ENCODE assay signal across 22 mouse cellular contexts in the genomic region with DNA sequence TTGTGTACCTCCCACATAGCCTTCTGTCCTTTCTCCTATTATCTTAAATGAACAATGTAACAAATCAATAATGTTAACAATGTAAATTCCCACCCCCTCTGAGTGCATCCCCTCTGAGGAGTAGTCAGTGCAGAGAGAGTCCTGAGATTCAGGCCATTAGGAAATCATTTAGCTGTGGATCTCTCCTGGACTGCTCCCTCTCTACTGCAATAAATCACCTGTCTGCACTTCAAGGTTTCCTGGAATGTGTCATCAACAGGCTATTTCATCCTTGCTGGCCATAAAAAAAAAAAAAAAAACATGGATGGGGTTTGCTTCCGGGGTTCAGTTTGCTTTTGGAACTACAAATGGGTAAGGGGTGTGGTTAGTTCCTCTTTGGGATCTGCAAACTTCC.
DNase-seq lines count a peak whose midpoint lies in the region; ATAC-seq and TF ChIP-seq lines count a peak whose summit lies in the region.
"Had no signal": no experiment of that assay in that cellular context is flagged by ENCODE, and none has a peak within 500 bp of the region (broad histone marks: within the 10 kb centered on the region; RNA-seq: fewer than 3 reads in every experiment).

No protein-coding gene starts in this region.

- 0 out of 2 replicates have a peak overlapping the region, but pooled peaks have one; percentile 38 for H3K27ac ChIP-seq in kidney, adult 2 months (ENCODE audit: insufficient read depth, low read depth, low read length)
- no peak overlapping the region for H3K27ac ChIP-seq in ES-E14 (ENCODE audit: insufficient read depth, low read depth, low read length, poor library complexity, severe bottlenecking)
- H3K27ac ChIP-seq in intestine, embryonic 16.5 days (ENCODE audit: low read length) = no peak overlapping the region
- H3K27ac ChIP-seq: embryonic facial prominence, embryonic 12.5 days; hindbrain, embryonic 10.5 days; limb, embryonic 15.5 days; liver, embryonic 14.5 days; midbrain, embryonic 13.5 days had no signal

- H3K27me3 ChIP-seq in kidney, adult 2 months (replicated peaks; ENCODE audit: control insufficient read depth, insufficient read depth, low read length) = no peaks in the 10 kb centered on the region
- H3K27me3 ChIP-seq in intestine, embryonic 16.5 days (replicated peaks; ENCODE audit: control insufficient read depth, insufficient read depth, low read length) = no peaks in the 10 kb centered on the region
- H3K27me3 ChIP-seq: embryonic facial prominence, embryonic 12.5 days; limb, embryonic 15.5 days; midbrain, embryonic 13.5 days had no signal

- H3K9ac ChIP-seq in ES-E14 (ENCODE audit: insufficient read depth, low read depth, low read length, poor library complexity, severe bottlenecking) = no peak overlapping the region
- no peak overlapping the region for H3K9ac ChIP-seq in intestine, embryonic 16.5 days (ENCODE audit: low read depth, low read length)
- H3K9ac ChIP-seq: embryonic facial prominence, embryonic 12.5 days; forebrain, postnatal 0 days; limb, embryonic 15.5 days; liver, embryonic 14.5 days; lung, embryonic 14.5 days; midbrain, embryonic 13.5 days had no signal

- H3K4me2 ChIP-seq in intestine, embryonic 16.5 days (ENCODE audit: low read depth, low read length) = no peak overlapping the region
- H3K4me2 ChIP-seq: embryonic facial prominence, embryonic 12.5 days; heart, embryonic 11.5 days; limb, embryonic 15.5 days; lung, embryonic 14.5 days; midbrain, embryonic 13.5 days had no signal

- H3K4me1 ChIP-seq in kidney, adult 2 months (ENCODE audit: control insufficient read depth, insufficient read depth, low read length) = 0 out of 2 replicates have a peak, but pooled peaks cover 3% of the 10 kb centered on the region
- H3K4me1 ChIP-seq in ES-E14 (ENCODE audit: control insufficient read depth in 2 of 2, insufficient read depth in 2 of 2, low read length in 2 of 2, poor library complexity in 1 of 2) = no peaks in the 10 kb centered on the region
- H3K4me1 ChIP-seq in intestine, embryonic 16.5 days (ENCODE audit: control insufficient read depth, insufficient read depth, low read length) = no peaks in the 10 kb centered on the region

- no peaks in the 10 kb centered on the region for H3K36me3 ChIP-seq in kidney, adult 2 months (ENCODE audit: control insufficient read depth, insufficient read depth, low read length)
- no peaks in the 10 kb centered on the region for H3K36me3 ChIP-seq in ES-E14 (ENCODE audit: control insufficient read depth, insufficient read depth, low read length, poor library complexity, severe bottlenecking)
- H3K36me3 ChIP-seq in intestine, embryonic 16.5 days (ENCODE audit: control insufficient read depth, insufficient read depth, low read length) = no peaks in the 10 kb centered on the region
- H3K36me3 ChIP-seq: embryonic facial prominence, embryonic 12.5 days; hindbrain, embryonic 10.5 days; limb, embryonic 15.5 days; midbrain, embryonic 13.5 days had no signal

- in situ Hi-C loops in ES-E14 (cut with MboI; ENCODE audit: low sequenced_read_pairs in 2 of 2, unreplicated experiment in 2 of 2) = no loop called here

- H3K9me3 ChIP-seq in ES-E14 (ENCODE audit: control insufficient read depth, insufficient read depth, low read depth, low read length) = peaks cover 2% of the 10 kb centered on the region; the same call in 1 of the 2 replicates
- peaks cover 18% of the 10 kb centered on the region; the same call in 1 of the 2 replicates for H3K9me3 ChIP-seq in intestine, embryonic 16.5 days (ENCODE audit: control insufficient read depth, low read length)
- H3K9me3 ChIP-seq: embryonic facial prominence, embryonic 12.5 days; limb, embryonic 15.5 days had no signal

- DNase-seq in adrenal gland, adult 2 months = peak; percentile 66
- no peak for DNase-seq in adrenal gland, postnatal 25 days
- no peak for DNase-seq in kidney, adult 2 months
- DNase-seq in kidney, postnatal 10 days = no peak
- no peak for DNase-seq in ES-E14 (ENCODE audit: low read depth, low spot score)
- no peak for DNase-seq in right cerebral cortex, postnatal 25 days
- no peak for DNase-seq in spleen, adult 18-20 months
- DNase-seq: cerebellum, adult 11-12 months; cerebellum, postnatal 10 days; forebrain, postnatal 0 days; kidney, postnatal 14 days; left cerebral cortex, postnatal 4 days; lung, embryonic 14.5 days had no signal

- TF ChIP-seq POLR2A in kidney, adult 2 months (IDR thresholded peaks at IDR 0.05; ENCODE audit: low read depth, low read length) = no peak

- ATAC-seq in intestine, embryonic 16.5 days = peak; percentile 70; the same call in 1 of the 2 replicates
- ATAC-seq: CD4-positive, CD25-positive, alpha-beta regulatory T cell, adult 4 months; forebrain, postnatal 0 days; hindbrain, embryonic 16.5 days; midbrain, embryonic 13.5 days had no signal

- 3% methylated on average over 1 of the region's 1 CpGs for WGBS in kidney, adult 2 months
- WGBS in intestine, embryonic 16.5 days = 17% methylated on average over 1 of the region's 1 CpGs

- no peak for TF ChIP-seq CTCF in kidney, adult 2 months (conservative IDR thresholded peaks at IDR 0.05; ENCODE audit: insufficient read depth, insufficient read length, low read depth, low read length)

- H3K4me3 ChIP-seq in kidney, adult 2 months (ENCODE audit: insufficient read depth, low read depth, low read length) = no peak overlapping the region
- no peak overlapping the region for H3K4me3 ChIP-seq in ES-E14 (ENCODE audit: insufficient read depth in 1 of 2, low read depth in 1 of 2, low read length in 2 of 2, poor library complexity in 1 of 2, severe bottlenecking in 1 of 2)
- H3K4me3 ChIP-seq in intestine, embryonic 16.5 days (ENCODE audit: low read length) = no peak overlapping the region
- H3K4me3 ChIP-seq: embryonic facial prominence, embryonic 12.5 days; hindbrain, embryonic 10.5 days; limb, embryonic 15.5 days; midbrain, embryonic 13.5 days had no signal

TF ChIP-seq in ES-E14, 5 proteins besides CTCF, POLR2A, EP300 and RAD21:
- TF ChIP-seq ZNF384 (IDR thresholded peaks at IDR 0.05; ENCODE audit: low read depth, low read length) = 0 out of 2 replicates have a peak, but pooled peaks have one; percentile 36
- no peak for TF ChIP-seq HCFC1 (IDR thresholded peaks at IDR 0.05; ENCODE audit: borderline replicate concordance, insufficient read depth, low read length)
